Mouse (Mus musculus): ENCODE measurements at regions not wholly inside any gene's neighbourhood (a gene's known extent, or its start where the extent isn't known, plus 50 kb on each side); places are given as distances from the start of the nearest gene placed in this dataset.
A peak's percentile ranks its signal among the peaks of the same experiment; 100 is the strongest.

- DNase-seq: no peak
These were observed 554.8 kb downstream of the Ptprc start for GRCm38 (mm10) chr1:137620672-137621071.

- DNase-seq: peak; percentile 25
These were observed 557.3 kb downstream of the Ptprc start for GRCm38 (mm10) chr1:137618231-137618630.

GRCm38 (mm10) chr1:137617513-137617912 is 558.0 kb downstream of the Ptprc start:
- peak; percentile 7 for DNase-seq

DNA sequence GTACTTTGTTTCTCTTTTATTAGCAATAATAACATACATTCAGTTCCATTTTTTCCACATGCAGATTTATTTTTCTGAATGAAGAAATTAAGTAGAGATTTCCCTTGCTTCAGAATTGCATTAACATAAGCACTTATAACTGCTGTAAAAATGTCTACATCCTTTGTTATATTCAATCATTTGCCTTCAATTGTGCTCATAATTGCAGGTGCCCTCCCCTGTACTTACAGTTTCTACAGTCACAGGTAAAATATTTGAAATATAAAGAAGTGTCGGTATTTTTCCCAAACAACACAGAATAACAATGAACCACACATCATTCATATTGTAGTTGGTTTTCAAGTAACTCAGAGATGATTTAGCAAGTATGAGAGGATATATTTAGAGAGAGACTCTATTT is 568.8 kb downstream of the Ptprc start:
- no peak for DNase-seq

DNA sequence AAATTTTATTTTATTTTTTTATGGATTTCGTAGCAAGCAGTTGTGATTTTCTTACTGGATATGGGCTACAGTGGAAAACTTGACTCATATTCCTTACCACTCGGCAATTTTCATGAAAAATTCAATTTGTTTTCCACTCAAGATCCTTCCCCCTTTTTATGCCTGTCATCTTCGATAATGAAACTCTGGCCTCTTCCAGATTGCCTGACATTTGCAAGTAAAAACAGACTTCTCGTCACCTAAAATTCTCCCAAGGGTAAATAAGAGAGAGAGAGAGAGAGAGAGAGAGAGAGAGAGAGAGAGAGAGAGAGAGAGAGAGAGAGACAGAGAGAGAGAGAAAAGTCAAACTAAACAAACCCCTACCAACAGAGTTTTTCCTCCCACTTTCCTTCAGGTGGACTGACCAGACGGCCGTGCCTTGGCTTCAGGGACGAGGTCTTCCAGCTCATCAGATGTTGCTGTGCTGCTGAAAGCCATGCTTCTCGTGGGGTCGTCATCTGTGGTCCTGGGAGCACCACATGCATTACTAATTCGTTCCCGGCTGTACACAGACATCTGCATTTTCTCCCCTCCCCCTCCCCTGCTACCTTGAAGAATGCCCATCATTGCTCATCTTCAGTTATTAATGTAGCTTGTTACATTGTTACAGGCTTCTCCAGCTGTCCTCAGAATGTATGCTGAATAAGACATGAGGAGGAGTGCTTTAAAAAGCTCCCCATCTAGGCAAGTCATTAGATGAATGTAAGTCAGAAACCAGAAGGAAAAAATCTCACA is 569.4 kb downstream of the Ptprc start:
- DNase-seq: no peak

- DNase-seq: no peak
These were observed 581.8 kb downstream of the Ptprc start for GRCm38 (mm10) chr1:137593732-137594131.

DNA sequence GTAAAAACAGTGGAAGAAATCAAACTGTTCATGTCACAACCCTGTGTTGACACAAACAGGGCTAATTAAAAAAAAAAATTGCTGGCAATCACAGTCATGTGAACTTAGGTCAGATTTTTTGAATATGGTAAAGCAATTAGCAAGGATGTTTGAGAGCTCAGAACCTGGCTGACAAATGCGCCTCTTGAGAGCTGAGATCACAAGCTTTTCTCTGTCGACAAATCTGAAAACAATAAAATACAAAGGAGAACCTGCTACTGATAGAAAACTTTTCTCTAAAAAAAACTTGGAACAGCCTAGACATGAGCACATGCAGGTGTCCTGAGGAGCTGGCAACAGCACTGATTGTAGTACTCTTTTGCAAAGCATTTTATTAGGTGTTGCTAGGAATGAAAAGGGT is 583.6 kb downstream of the Ptprc start:
- no peak for DNase-seq

- peak; percentile 51 for DNase-seq
These were observed 584.2 kb downstream of the Ptprc start for GRCm38 (mm10) chr1:137591295-137591694.

DNA sequence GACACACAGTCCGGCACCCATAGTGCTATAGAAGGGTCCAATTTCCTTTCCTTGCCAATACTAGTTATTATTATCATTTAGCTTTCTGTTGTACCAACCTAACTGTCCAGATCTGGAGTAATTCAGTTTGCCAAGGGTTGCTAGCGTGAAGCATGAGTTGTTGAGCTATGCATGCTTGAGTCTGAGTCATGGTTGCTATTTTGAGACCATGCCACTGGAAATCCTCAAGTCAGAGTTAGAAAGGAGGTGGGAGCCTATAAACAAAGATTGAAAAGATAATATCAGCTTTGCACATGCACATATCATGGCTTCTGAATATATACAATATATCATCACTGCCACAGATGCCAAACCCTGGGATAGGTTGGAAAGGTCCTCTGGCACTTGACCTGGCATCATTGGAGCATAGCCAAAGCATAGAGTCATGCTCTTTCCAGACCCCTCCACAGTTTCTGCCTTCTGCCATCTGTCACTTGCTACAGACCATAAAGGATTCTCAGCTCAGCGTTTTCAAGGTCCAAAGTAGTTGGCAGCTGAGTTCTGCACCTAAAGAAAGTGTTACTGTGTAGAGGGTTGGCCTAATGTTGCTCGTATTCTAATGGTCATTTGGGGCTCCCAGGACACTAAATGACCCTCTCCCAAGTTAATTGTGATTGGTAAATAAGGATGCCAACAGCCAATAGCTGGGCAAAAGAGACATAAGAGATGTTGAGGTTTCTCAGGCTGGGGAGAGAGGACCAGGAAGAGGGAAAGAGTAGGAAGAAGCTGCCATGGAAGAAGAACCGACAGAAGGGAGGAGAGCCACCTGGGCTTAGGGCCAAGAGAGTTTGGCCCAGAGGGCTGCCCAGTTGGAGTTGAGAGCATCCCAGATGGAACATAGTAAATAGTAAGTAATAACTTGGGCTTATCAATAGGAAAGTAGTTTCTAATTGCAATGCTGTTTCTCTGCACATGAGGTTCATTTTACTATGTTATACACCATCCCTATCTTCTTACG is 586.9 kb downstream of the Ptprc start:
- peak; percentile 71 for DNase-seq

GRCm38 (mm10) chr1:137587481-137588228 is 587.9 kb downstream of the Ptprc start:
- DNase-seq: no peak

DNA sequence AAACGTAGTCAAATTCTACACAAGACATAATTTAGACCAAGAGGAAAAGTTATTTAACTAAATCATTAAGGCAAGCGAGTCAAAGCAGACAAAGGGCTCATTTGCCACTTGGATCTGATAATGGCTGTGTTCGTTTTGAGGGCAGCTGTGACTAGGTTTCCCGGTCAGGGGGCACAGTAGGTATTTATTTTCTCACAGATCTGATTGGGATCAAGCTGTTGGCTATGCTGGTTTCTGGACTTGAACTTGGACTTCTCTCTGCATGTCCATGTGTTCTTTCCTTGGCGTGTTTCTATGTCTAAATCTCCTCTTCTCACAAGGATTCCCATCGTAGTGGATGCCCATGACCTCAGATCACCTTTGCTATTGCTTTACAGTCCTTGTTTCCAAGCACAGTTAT is 590.8 kb downstream of the Ptprc start:
- no peak for DNase-seq

- DNase-seq: no peak
These were observed 591.3 kb downstream of the Ptprc start for GRCm38 (mm10) chr1:137584104-137584675.

GRCm38 (mm10) chr1:137577639-137578038 is 597.9 kb downstream of the Ptprc start:
- no peak for DNase-seq

DNA sequence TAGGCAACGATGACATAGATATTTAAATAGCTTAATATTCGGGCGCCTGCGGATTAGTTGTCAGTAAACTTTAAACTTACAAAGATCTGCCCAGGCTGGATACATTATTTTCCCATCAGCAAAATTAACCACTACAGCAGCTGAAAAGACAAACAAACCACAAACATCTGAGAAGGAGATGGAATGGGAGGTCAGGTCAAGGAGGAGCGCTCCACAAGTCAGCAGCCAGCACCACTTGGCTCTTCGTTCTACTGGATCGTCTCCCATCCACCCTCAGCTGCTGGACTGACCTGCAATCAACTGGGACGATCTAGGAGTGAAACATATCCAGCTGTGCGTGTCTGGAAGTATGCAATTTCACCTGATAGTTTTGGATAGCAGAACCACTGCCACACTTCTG is 599.3 kb downstream of the Ptprc start:
- no peak for DNase-seq

DNA sequence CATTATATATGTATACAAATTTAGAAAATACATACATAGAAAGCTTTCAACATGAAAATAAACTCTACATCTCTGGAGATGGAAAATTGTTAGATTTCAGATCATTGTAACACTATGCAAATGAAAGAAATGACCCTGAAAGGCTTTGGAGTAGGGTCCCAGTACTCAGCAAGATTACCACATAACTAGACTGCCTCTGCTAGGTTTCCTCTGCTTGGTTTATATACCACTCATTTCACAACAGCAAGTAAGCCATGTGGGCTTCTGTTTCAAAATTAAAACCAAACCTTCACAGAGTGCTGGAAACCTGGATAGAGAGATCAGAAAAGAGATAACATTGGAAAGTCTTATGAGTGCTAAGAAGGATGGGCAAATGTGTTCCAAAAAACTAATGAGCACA is 600.1 kb downstream of the Ptprc start:
- DNase-seq: no peak

GRCm38 (mm10) chr1:137571905-137572865 is 603.3 kb downstream of the Ptprc start:
- no peak for DNase-seq

GRCm38 (mm10) chr1:137571190-137571904 is 604.2 kb downstream of the Ptprc start:
- DNase-seq: no peak

DNA sequence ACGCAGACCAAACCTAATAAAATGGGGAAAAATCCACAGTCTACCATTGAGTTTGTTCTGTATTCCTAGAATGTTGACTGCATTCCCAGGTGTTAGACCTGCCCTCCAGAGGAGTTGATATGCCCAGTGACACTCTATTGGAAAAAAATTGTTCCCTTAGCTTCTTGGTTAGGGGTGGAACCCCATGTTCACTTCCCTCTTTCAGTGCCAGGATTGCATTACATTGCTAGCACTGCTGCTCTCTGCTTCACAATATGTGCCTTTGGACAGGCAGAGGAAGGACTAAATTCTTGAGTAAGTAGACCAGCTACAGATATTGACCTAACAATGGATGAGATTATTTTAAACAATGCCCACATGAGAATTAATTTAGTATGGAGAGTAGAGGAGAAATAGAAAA is 607.3 kb upstream of the Nr5a2 start:
- no peak for DNase-seq

DNA sequence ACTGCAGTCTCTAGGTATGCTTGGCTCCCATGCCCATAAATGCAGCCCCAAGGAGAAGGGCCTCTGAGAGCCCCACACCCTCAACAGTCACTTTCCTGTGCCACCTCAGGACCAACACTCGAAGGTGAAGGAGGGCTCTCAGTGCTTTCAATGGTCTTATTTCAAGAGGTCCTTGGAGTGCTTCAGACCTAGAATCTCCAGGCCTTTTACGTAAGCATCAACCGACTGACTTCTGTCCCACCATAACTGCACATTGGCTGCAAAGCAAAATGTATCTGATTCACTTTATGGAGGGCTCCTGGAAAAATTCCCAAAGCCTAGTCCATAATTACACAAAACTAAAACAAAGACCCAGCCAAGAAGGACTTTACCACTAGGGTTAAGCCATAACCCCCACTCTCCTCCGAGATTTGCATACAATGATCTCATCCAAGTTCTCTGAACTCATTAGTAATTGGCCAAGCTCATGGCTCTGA is 605.4 kb upstream of the Nr5a2 start:
- DNase-seq: no peak

DNA sequence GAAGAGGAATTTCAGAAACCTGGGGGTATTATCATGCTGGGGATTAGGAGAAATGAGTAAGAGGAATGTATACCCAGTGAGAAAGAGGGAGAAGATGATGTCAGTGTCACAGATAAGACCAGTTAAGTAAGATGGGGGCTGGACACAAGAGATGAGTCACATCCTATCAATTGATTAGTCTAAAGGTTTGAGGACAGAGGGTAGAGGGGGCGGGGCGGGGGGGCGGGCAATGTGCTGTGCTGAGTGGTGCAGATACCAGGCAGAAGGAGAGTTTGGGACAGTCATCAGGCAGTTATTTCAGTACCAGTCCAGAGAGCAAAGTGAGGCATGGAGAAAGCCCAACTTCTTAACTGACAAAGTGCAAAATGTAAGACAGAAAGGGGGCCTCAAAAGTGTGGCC is 601.4 kb upstream of the Nr5a2 start:
- no peak for DNase-seq
